Mouse (Mus musculus) WW6 (cell line): ENCODE data around the gene Sec14l3.
"Not testable (repeated sequence)": the region's sequence is repeated elsewhere in the genome, so short reads cannot be mapped to it uniquely, and the experiment has no call there.

ENCODE experiments used
- DNase-seq: peaks from one replicate; pipeline ENCODE4 v3.0.0-alpha.2; 2013; ENCODE audit warnings: low read depth, low spot score

Sec14l3 gene

GRCm38 (mm10) chr11:4064627-4065122 lies at the start of gene Sec14l3:
Sec14l3 (plus strand) TSS chr11:4064841.
- no peak for DNase-seq

GRCm38 (mm10) chr11:4015796-4016195 lies 48.8 kb upstream of the Sec14l3 start:
- not testable (repeated sequence) for DNase-seq

GRCm38 (mm10) chr11:4022111-4022510 lies 42.5 kb upstream of the Sec14l3 start:
- DNase-seq: not testable (repeated sequence)

- DNase-seq: no peak
Observed at GRCm38 (mm10) chr11:4023321-4023720, 41.3 kb upstream of the Sec14l3 start.

GRCm38 (mm10) chr11:4027066-4027465 lies 37.6 kb upstream of the Sec14l3 start:
- DNase-seq: no peak

GRCm38 (mm10) chr11:4027561-4028334 lies 36.9 kb upstream of the Sec14l3 start:
- DNase-seq: no peak

- no peak for DNase-seq
Observed at GRCm38 (mm10) chr11:4029343-4029742, 35.3 kb upstream of the Sec14l3 start.

- no peak for DNase-seq
Observed at GRCm38 (mm10) chr11:4031126-4031941, 33.3 kb upstream of the Sec14l3 start, which contains the start of gene Sec14l4. Sec14l4 (plus strand) TSS chr11:4031462.

- DNase-seq: no peak
Observed at GRCm38 (mm10) chr11:4031961-4032360, 32.7 kb upstream of the Sec14l3 start.

- no peak for DNase-seq
Observed at GRCm38 (mm10) chr11:4033471-4033870, 31.2 kb upstream of the Sec14l3 start.

- no peak for DNase-seq
Observed at GRCm38 (mm10) chr11:4034169-4034568, 30.5 kb upstream of the Sec14l3 start.

- DNase-seq: peak; percentile 58
Observed at GRCm38 (mm10) chr11:4035116-4035892, 29.3 kb upstream of the Sec14l3 start.

GRCm38 (mm10) chr11:4035916-4036315 lies 28.7 kb upstream of the Sec14l3 start:
- DNase-seq: no peak

GRCm38 (mm10) chr11:4036365-4037084 lies 28.1 kb upstream of the Sec14l3 start:
- no peak for DNase-seq

- no peak for DNase-seq
Observed at GRCm38 (mm10) chr11:4039951-4040350, 24.7 kb upstream of the Sec14l3 start.

- DNase-seq: no peak
Observed at GRCm38 (mm10) chr11:4041123-4041625, 23.5 kb upstream of the Sec14l3 start.

- no peak for DNase-seq
Observed at GRCm38 (mm10) chr11:4043081-4043480, 21.6 kb upstream of the Sec14l3 start.

GRCm38 (mm10) chr11:4046526-4046925 lies 18.1 kb upstream of the Sec14l3 start:
- no peak for DNase-seq

GRCm38 (mm10) chr11:4047766-4048165 lies 16.9 kb upstream of the Sec14l3 start:
- DNase-seq: no peak

- DNase-seq: no peak
Observed at GRCm38 (mm10) chr11:4048438-4048837, 16.2 kb upstream of the Sec14l3 start.

- DNase-seq: peak; percentile 55
Observed at GRCm38 (mm10) chr11:4053586-4053985, 11.1 kb upstream of the Sec14l3 start.
